Mouse (Mus musculus) kidney, postnatal 0 days (tissue): ENCODE data around the gene Mfrp. TPM values are rescaled to one million over a fixed set of nuclear protein-coding genes. Genes with fewer than 3 reads are reported as not detected.
A peak's percentile ranks its signal among the peaks of the same experiment; 100 is the strongest.

Experiments
- ATAC-seq: fragments of 200-750 bp; cut with Nextera tagmentation; replicated peaks from 2 replicates; pipeline ENCODE4 v1.8.0; 2017; ENCODE audit warnings: low read depth, moderate number of reproducible peaks, moderate TSS enrichment, moderate library complexity; ENCODE audit not compliant: low FRiP score
- DNase-seq: peaks from one replicate; pipeline ENCODE4 v3.0.0-alpha.2; 2016; ENCODE audit warnings: low spot score
- H3K27ac ChIP-seq: fragments of 300-500 bp; sonication (generic); 2 replicates; pipeline ENCODE4 v1.5.1; 2014; ENCODE audit warnings: mild to moderate bottlenecking
- H3K27me3 ChIP-seq: fragments of 300-500 bp; sonication (generic); 2 replicates; pipeline ENCODE4 v1.6.1; 2014; ENCODE audit warnings: low read length, mixed read lengths; ENCODE audit not compliant: insufficient read depth
- H3K36me3 ChIP-seq: fragments of 300-500 bp; sonication (generic); 2 replicates; pipeline ENCODE4 v1.6.1; 2014; ENCODE audit warnings: low read length, mixed read lengths; ENCODE audit not compliant: insufficient read depth
- H3K4me1 ChIP-seq: fragments of 300-500 bp; sonication (generic); replicated peaks from 2 replicates; pipeline ENCODE4 v1.6.1; 2014; ENCODE audit warnings: antibody characterized with exemption, low read length, mixed read lengths; ENCODE audit not compliant: insufficient read depth
- H3K4me2 ChIP-seq: fragments of 300-500 bp; sonication (generic); 2 replicates; pipeline ENCODE4 v1.6.1; 2014; ENCODE audit warnings: mild to moderate bottlenecking, low read length, moderate library complexity, mixed read lengths
- H3K4me3 ChIP-seq: fragments of 300-500 bp; sonication (generic); replicated peaks from 2 replicates; pipeline ENCODE4 v1.5.1; 2014; ENCODE audit warnings: low read depth, low read length
- H3K9ac ChIP-seq: fragments of 300-500 bp; sonication (generic); 2 replicates; pipeline ENCODE4 v1.6.1; 2014; ENCODE audit warnings: low read depth, low read length
- H3K9me3 ChIP-seq: fragments of 300-500 bp; sonication (generic); replicated peaks from 2 replicates; pipeline ENCODE4 v1.6.1; 2016; ENCODE audit warnings: low read length, inconsistent platforms, mixed read lengths
- CTCF ChIP-seq: IDR thresholded peaks from 2 replicates; pipeline ENCODE4 v1.5.1; 2016; ENCODE audit warnings: antibody characterized with exemption, low read depth, mild to moderate bottlenecking, moderate library complexity
- WGBS: fragments of 180-500 bp; shearing (Covaris S2); extraction: QIAGEN DNeasy Blood & Tissue Kit; methylation state at CpG from one replicate; pipeline ENCODE4 v1.1.7; 2014; 5-methylcytosine and 5-hydroxymethylcytosine counted together
- polyA plus RNA-seq: library from polyadenylated mRNA; unstranded; fragments of >200 nt; fragmentation: Nextera tagmentation; extraction: Ambion mirVana; gene quantifications from 2 replicates; pipeline ENCODE4 v1.2.1, GENCODE M21; 2015

Gene Mfrp
- polyA plus RNA-seq, 1 experiment from 2014 or later = 0.16 TPM

- TF ChIP-seq CTCF = no peak
- H3K36me3 ChIP-seq = no peaks in the 10 kb centered on the region
- H3K9me3 ChIP-seq = no peaks in the 10 kb centered on the region
- no peak for DNase-seq
- H3K4me3 ChIP-seq = peak overlapping the region; percentile 54
- H3K27ac ChIP-seq = peak overlapping the region; percentile 77
- 62% methylated on average over 15 of the region's 15 CpGs for WGBS
- H3K27me3 ChIP-seq = no peaks in the 10 kb centered on the region
- ATAC-seq = no peak
- H3K9ac ChIP-seq = peak overlapping the region; percentile 65
- peak overlapping the region; percentile 79 for H3K4me2 ChIP-seq
- H3K4me1 ChIP-seq = peaks cover 28% of the 10 kb centered on the region
These were observed 15.5 kb upstream of the Mfrp start for GRCm38 (mm10) chr9:44085741-44086665.

DNA sequence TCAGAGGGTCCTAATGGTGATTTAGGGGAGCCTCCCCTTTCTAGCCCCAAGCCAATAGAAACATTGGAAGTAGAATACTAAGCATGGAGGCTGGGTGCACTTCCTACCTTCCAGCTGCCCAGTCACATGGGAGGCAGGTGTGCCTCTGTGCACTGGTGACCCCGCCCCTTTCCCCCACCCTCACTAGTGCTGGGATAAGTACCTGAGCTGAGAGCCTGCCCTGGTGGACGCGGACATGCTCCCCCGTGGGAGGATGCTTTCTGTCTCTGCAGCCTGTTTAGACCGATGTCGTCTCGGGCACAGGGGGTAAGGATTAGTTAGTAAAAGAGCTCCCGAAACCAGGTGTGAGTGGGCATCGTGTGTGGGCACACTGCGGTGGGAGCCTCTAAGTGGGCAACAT is 14.6 kb upstream of the Mfrp start:
- H3K4me3 ChIP-seq = peak overlapping the region; percentile 14; the same call in 1 of the 2 replicates
- H3K9me3 ChIP-seq = no peaks in the 10 kb centered on the region
- DNase-seq (no peak), ATAC-seq (0 out of 2 replicates have a peak, but pooled peaks have one; percentile 21)
- peak overlapping the region; percentile 47; the same call in 1 of the 2 replicates for H3K27ac ChIP-seq
- peak overlapping the region; percentile 18; the same call in 1 of the 2 replicates for H3K9ac ChIP-seq
- H3K27me3 ChIP-seq = no peaks in the 10 kb centered on the region
- H3K4me2 ChIP-seq = peak overlapping the region; percentile 79
- no peak for TF ChIP-seq CTCF
- peaks cover 10% of the 10 kb centered on the region; the same call in 1 of the 2 replicates for H3K36me3 ChIP-seq
- 42% methylated on average over 10 of the region's 10 CpGs for WGBS
- peaks cover 26% of the 10 kb centered on the region for H3K4me1 ChIP-seq

DNA sequence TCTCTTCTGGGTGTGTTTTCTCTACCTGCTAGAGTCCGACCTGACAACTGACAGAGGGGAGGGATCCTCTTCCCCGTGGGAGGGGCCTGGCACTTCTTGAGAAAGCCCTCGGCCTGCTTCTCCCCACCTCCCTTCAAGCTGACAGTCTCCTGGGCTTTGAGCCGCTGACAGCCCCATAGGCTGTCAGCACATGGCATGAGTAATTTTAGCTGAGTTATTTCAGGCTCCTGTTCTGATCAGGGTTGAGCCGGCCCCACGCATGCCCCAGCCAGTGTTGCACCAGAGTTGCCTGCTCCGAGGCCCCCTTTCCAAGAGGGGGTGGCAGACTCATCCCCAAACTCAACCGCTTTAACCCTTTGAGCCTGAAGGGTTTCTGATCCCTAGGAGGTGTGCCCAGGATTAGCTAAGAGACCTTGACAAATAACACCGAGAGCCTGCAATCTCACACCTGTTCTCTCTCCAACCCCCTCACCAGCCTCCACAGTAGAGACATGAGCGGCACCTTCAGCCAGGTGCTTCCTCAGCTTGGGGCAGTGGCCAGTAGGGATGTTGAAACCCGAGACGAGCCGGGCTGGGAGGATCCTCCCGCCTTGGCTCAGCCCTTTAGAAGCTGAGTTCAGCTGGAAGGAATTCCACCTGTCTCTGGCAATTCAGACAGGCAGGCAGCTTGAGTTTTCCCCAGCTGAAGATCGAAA is 13.6 kb upstream of the Mfrp start:
- no peak for TF ChIP-seq CTCF
- DNase-seq = no peak
- 0 out of 2 replicates have a peak overlapping the region, but pooled peaks have one; percentile 5 for H3K4me3 ChIP-seq
- H3K27ac ChIP-seq = peak overlapping the region; percentile 47; the same call in 1 of the 2 replicates
- H3K36me3 ChIP-seq = peaks cover 15% of the 10 kb centered on the region; the same call in 1 of the 2 replicates
- H3K27me3 ChIP-seq = no peaks in the 10 kb centered on the region
- no peaks in the 10 kb centered on the region for H3K9me3 ChIP-seq
- no peak for ATAC-seq
- peak overlapping the region; percentile 79 for H3K4me2 ChIP-seq
- peaks cover 26% of the 10 kb centered on the region for H3K4me1 ChIP-seq
- peak overlapping the region; percentile 40; the same call in 1 of the 2 replicates for H3K9ac ChIP-seq
- WGBS = 15% methylated on average over 15 of the region's 15 CpGs

GRCm38 (mm10) chr9:44088877-44089608 is 12.5 kb upstream of the Mfrp start:
- no peak overlapping the region for H3K4me3 ChIP-seq
- H3K27me3 ChIP-seq = no peaks in the 10 kb centered on the region
- peaks cover 22% of the 10 kb centered on the region; the same call in 1 of the 2 replicates for H3K36me3 ChIP-seq
- no peak overlapping the region for H3K4me2 ChIP-seq
- no peak overlapping the region for H3K27ac ChIP-seq
- peaks cover 17% of the 10 kb centered on the region for H3K4me1 ChIP-seq
- 56% methylated on average over 12 of the region's 12 CpGs for WGBS
- H3K9ac ChIP-seq = no peak overlapping the region
- DNase-seq (no peak), ATAC-seq (no peak)
- no peak for TF ChIP-seq CTCF
- no peaks in the 10 kb centered on the region for H3K9me3 ChIP-seq

DNA sequence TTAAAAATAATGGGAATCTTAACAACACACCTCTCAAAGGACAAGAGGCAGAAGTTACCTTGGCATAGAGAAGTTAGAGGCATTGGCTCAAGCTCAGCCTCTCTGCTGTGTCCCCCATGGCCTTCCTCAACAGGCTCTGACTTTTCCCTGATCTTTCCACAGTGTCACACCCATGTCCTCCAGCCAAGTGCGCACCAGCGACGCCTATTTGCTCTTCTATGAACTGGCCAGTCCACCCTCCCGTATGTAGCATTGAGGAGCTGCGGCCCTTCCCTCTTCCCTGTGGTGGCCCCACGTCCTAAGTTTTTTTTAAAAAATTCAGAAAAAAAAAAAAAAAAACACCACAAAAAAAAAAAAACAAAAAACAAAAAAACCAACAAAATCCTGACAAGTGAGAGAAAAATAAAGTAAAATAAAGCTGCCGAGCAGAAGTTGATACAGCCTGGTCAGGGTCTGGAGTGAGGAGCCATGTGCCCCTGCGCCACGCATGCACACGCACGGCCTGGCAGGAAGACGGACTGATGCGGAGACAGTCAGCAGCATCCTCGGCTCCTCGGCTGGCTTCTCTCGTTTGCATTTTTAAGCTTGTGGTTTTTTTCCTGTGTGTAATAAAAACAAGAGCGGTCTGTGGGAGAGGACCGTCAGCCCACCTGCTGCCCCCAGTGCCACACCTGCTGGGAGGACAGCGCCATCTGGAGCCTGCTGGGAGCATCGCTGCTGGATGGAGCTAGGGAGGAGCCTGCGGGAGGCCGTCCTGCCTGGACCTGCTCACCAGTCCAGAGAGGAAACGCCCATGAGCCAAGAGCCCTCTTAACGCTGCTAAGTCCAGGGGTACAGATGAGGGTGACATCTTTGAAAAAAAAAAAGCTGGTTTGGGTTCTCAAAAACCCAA is 7.7 kb upstream of the Mfrp start:
- Histone ChIP-seq H3K27ac (no peak overlapping the region), H3K27me3 (no peaks in the 10 kb centered on the region), H3K4me3 (no peak overlapping the region), H3K9me3 (no peaks in the 10 kb centered on the region), H3K9ac (no peak overlapping the region), H3K4me1 (no peaks in the 10 kb centered on the region; the same call in 1 of the 2 replicates), H3K36me3 (peaks cover 22% of the 10 kb centered on the region; the same call in 1 of the 2 replicates), H3K4me2 (no peak overlapping the region)
- peak; percentile 74 for ATAC-seq
- peak; percentile 85 for DNase-seq
- TF ChIP-seq CTCF = peak; percentile 91
- 37% methylated on average over 24 of the region's 24 CpGs for WGBS
